Mouse (Mus musculus) embryo, embryonic 11 days (tissue): ENCODE measurements around the gene Adh1.
A peak's percentile ranks its signal among the peaks of the same experiment; 100 is the strongest.

Experiments used
- DNase-seq: peaks from one replicate; pipeline ENCODE4 v3.0.0-alpha.2; 2015

The Adh1 gene

DNA sequence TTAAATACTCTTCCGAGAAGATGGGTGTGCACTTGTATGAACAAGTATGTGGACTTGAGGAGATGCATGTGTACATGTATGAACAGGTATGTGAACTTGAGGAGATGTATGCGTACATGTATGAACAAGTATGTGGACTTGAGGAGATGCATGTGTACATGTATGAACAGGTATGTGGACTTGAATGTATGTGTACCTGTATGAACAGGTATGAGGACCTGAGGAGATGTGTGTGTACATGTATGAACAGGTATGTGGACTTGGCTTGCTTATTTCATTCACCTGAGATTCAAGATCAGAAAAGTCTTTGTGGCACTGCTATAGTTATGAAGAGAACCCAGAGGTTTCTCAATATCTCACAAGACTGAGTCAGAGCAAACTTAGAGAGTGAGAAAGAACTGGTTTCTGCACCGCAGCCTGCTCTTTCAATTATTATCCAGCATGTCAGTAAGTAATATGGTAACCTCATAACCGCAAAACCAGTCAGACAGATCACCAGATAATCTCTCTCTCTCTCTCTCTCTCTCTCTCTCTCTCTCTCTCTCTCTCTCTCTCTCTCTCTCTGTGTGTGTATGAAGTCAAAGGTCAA, 30.8 kb downstream of the Adh1 start:
- DNase-seq: no peak

DNA sequence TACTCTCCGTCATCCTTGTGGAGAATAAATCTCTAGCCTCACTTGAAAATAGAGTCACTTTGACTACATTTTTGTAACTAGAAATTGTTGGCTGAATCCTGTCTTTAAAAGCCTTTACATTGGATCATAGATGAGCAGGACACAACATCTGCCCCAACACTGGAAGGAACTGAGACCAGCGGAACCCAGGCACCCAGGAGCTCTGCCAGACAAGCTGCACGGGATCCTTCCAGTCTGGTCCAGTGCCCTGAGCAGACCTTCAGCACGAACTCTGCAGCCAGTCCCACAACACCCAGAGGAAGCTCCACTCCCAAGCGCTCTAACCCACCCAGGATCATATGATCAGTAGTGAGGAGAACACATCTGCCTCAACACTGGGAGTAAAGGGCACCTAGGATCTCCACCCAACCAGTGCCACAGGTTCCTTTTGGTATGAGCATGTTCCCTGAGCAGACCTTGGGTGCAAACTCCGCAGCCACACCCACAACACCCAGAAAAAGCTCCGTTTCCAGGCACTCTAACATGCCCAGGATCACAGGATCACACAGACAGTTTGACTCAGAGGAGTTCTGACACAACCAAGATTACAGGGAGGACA, 32.6 kb downstream of the Adh1 start:
- DNase-seq: no peak

DNA sequence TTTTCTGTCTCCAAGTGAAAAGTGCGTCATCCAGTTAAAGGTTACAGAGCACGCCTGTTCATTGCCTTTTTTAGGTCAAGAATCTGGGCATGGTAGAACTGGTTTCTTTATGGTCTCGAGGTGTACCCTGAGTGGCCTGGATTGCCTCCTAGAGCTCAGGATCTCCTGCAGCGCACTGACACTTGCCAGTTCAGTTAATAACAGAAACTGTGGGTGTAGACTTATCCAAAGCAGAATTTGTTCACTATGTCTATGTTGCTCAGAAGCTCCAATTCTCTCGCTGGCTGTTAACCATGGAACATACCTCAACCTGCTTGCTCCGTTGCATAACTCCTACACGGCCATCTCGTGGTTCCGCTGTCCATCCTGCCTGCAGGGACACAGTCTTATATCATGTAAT, 39.3 kb downstream of the Adh1 start:
- no peak for DNase-seq

DNA sequence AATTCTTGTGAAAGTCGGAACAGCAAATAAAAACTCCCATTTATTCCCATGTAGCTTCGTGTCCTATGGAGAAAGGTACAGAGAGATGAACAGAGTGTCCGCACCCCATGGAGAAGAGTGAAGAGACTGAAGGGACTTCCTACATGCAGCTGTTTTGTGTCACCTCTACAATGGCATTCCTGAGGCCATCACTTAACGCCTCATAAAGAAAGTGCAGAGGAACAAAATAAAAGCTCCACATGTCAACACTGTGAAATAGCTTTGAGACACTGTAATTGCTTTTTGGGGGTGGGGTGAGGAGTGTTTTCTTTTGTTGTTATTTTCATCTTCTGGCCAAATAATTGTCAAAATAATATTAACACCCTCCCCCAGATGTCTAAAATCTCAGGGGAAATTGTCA, 41.9 kb downstream of the Adh1 start:
- DNase-seq: peak; percentile 7

DNA sequence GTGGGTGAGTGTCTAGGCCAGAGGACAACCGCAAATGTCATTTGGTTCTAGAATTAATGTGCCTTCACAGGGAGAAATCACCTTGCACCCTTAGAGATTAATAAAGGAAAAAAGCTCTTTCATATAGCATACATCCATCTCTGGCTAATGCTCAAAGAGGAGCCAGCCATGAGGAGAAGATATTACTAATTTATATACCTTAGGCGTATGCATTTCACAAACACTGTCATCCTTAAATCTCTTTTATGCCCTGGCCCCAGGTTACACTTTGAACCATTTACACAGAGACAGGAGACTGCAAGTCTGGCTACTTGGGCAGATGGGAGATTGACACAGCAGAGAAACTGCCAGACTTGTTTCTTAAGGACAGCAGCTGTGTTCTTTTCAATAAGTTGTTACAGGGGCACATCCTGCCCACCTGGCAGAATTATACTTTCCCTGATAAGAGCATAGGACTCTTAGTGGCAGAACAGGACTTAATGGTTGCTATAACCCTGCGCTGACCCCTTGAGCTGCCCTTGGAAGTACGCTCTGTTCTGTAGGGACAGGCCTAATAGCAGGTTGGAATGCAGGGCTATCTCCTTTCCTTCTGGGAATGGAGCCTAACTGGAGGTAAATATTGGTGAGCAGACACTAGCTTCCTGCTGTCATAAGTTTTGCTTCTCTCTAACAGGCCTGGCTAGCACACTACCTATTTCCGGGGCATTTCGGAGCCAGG, 43.1 kb downstream of the Adh1 start:
- peak; percentile 28 for DNase-seq

DNA sequence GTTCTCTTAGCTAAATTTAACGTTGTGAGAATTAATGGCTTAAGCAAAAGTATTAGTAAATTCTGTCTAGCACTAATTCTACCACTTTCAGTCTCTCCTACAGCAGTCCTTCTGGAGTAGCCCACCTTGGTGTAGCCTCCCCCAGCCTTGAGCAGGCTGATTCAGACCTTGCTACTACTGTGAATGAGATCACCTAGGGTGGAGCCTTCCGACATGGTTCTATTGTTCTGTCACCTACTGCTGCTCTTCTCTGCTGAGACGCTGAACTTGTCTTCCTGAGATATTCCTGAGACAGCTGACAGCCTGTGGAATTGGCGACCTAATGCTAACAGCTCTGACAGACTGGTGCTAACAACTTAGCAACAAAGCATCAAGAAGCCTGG, 43.7 kb downstream of the Adh1 start:
- DNase-seq: no peak

DNA sequence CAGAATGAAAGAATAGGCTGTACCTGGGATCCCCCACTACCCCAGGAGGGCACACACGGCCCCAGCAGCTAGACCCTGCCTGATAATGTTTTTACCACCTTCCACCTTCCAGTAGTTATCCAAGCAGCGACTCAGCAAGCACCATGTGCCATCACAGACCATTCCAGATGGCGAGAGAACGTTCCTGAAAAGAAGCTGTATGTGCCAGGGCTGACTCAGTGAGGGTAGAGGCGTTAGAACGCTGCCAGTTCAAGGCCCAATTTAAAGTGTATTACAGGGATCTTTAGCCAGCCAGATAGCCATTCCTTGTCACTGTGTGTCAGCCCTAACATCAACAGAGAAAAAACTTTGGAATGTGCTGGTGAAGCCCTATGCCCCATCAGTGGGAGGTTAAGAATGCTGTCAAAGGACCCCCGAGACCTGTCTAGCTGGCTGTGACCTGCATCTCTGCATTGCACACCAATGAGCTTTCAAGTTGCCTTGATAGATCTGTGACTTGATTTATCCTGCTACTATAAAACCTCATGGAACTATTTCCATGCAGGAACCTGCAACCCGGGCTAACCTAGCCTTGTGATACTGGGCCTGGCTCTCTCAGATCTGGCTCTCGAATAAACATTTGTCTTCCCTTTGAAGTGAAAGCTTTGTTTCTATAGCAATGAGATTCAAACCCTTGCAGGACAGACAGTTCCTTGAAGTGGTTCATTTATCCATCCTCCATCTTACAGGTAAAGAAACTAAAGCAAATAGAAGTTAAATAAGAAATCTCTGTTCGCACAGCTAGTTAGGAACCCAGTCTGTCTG, 44.9 kb downstream of the Adh1 start:
- DNase-seq: peak; percentile 6

DNA sequence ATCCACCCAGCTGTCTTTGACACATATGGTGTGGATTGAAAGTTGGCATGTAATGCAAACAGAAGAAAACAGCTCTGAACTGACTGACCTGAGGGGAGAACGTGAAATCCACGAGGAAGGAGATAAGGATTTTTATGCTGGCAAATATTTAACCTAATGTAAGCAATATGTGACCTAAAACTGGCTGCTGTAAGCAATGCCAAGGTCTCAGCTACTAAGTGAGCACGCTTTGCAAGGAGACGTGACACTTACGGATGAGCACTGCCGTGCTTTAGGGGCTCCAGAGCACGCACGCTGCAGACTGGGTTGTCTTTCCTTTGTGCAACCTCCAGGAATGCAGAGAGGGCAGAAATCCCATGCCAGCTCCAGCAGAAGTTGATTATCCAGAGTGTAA, 45.5 kb downstream of the Adh1 start:
- peak; percentile 43 for DNase-seq

DNA sequence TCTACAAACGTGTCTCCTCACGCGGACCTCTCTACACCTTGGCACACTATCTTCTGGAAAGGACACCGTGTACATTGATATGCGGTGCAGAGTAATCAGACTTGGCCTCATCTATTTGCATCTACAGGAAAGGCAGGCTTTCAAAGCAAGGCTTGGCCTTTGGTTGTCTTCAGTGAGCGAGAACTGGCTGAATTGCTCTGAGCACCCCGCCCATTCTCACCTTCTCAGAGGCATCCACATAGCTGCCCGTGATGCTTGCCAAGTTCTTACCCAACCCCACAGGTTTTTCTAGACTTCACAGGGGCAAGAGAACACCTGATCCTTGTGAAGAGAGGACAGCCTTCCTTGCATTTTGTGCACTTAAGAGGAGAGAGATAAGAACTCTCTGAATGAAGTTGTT, 49.1 kb downstream of the Adh1 start:
- no peak for DNase-seq

DNA sequence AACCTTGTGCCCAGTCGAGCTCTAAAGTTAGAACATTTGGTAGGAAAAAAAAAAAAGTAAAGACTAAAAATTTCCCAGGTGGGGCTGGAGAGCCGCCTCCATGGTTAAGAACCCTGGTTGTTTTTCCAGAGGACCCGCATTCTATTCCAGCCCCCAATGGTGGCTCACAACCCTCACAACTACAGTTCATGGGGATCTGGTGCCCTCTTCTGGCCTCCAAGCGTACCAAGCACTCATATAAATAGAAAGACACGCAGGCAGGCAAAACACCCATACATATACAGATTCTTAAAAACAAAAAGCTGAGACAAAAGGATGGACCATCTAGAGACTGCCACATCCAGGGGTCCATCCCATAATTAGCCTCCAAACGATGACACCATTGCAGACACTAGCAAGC, 50.2 kb downstream of the Adh1 start:
- no peak for DNase-seq

DNA sequence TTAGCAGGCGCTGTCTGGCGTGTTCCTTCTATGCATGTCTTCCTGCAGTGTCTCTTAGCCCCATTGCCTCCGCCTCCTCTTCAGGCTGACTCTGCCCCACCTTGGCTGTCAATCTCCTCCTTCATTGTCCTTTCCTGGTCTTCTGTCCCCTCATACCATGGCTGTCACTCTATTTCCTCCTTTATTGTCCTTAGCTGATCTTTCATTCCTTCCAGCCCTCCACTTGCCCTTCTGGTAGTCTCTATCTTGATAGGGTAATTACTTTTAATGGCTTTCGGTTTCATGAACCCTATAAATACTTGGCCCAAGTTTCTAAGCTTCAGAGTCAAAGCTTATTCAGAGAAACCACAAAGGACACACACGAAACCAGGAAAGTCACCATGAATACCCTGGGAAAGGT, 52.2 kb downstream of the Adh1 start, which contains the start of gene Adh6a:
TSS of gene Adh6a (plus strand) at position 322 of the 400 bp plus-strand sequence.
- no peak for DNase-seq

DNA sequence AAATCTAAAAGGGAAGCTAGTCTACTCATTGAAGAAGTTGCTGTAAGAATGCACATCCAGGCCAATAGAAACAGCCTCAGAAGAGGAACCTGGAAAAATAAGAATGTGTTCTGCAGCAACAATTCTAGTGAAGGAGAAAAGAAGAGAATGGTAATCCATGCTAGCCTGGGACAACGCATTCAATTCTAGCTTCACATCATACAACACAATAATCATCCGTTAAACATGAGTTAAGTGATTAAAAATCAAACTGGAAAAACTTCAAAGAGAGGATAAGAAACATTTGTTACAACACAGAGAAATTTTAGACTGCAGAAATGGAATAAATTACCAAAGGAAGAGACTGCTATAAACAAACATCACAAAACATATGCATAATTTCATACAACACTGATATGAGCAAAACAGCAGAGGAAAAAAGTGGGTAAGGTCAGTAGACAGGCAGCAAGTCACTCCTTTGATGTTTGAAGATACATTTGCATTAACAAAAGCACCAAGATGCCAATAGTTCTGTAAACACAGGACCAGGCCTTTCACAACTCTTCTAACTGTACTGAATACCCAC, 56.2 kb downstream of the Adh1 start:
- no peak for DNase-seq

DNA sequence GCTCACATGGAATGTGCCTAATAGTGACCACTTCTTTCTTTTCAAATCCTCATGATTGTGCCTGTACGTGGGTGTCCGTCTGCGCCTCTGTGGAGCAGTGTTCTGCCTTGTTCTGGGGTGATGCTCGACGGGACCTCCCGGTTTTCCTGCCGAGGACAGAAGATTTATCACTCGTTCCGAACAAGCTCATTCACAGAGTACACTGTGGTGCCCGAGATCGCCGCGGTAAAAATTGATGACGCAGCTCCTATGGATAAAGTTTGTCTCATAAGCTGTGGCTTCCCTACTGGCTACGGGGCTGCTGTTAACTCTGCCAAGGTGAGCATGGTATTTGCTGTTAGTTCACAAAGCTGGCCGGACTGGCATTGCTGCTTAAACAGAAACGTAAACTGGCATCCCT, 64.2 kb downstream of the Adh1 start:
- no peak for DNase-seq

DNA sequence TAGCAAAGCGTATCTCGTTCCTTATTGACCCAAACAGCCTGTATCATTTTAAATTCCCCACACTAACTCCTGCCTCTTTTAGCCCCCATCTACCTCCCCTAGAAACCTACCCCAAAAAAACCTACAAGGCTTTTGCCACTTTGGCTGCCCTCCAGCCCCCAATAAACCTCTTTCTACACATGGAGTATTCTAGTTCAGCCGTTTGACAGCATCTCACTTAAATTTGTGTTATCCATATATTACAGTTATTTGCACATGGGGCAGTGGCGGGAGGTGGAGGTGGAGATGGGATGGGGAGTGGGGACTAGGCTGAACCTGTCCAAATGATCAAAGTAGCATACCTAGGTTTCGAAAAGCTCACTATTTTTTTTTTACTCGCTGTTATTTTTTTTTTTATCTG, 64.7 kb downstream of the Adh1 start:
- DNase-seq: no peak

DNA sequence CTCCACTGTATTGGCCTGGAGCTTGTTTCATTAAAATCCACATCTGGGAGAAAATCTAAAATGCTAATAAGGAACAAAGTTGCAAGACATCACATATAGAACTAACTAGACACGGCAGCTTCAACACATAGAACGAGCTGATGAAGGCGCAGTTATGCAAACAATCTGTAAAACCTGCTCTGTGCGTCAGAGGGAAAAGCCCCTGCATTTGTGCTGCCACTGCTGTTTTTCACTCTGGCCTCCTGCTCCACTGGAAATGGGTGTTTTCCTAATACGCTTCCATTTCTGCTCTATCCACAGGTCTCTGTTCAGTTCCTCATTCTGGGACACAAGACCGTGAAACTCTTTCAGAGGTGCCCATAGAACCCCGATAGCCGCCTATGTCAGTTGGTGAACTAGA, 73.1 kb downstream of the Adh1 start:
- DNase-seq: no peak

DNA sequence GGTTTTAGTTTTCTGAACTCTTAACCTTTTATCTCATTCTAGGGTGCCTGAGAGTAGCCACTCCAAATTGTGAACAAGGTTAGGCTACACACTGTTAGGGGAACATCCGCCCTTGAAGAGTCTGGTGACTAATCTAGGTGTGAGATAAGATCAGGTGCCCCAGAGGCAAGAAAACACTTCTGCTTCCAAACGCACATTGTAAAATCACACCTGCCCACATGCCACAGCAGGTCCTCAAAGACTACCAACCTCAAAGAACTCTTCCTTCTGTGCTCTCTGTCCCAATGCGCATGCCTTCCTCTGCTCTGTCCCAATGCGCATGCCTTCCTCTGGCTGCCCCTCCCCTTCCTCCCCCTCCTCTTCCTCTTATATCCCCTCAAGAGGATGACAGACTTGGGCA, 73.5 kb downstream of the Adh1 start:
- no peak for DNase-seq

DNA sequence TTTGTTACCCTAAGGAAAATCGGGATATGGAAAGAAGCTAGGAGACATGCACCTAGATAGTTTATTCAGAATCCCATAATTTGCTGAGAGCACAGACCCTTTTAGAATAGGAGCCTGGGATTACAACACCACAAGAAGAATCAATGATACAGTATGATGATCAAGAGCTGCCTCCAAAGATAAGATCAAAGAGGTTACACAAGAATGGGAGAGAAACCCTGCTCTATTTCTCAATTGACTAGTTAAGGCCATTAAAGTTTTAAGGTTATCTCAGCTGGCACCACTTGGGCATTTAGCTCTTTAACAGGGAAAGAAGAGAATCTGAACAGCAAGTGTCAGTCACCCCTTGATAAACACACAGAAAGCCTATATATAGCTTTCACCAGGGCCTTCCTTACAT, 74.8 kb downstream of the Adh1 start:
- no peak for DNase-seq

DNA sequence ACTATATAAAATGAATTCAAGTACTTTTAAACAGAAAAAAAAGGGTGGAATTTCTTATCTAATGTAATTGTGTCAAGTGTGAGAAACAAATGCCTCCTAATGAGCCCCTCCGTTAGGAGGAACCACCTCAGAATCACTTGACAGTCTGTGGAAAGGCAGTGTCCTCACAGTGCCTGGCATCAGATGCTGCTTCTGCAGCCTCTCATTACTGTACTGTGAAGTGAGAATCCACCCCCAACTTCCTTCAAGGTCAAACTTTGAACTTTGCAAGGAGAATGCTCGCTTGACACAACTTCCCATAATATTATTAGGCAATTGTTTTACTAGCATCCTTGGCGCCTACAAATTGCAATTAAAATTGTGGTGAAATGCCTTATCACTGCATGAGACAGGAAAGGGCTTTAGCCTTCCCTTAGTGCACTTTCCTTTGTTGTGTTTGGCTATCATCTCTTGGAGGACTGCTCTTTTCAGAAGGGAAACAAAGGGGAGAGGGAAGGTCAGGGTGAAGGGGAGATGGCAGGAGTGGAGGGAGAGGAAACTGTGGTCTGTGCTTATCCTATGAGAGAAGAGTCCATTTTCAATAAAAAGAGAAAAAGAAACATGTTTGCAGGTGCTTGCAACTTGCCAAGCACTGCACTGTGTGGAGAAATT, 75.4 kb downstream of the Adh1 start:
- DNase-seq: no peak
